Mouse (Mus musculus) layer of hippocampus, adult 2 months (tissue): ENCODE results near the gene 9530068E07Rik. TPM values are rescaled to one million over a fixed set of nuclear protein-coding genes. Genes with fewer than 3 reads are reported as not detected.

Experiments
- DNase-seq, 2 experiments: peaks; one replicate each; pipeline ENCODE4 v3.0.0; 2022; ENCODE audit warnings: low spot score in 2 of 2
- H3K27ac ChIP-seq: fragments of 200-600 bp; 2 replicates; pipeline ENCODE4 v1.8.1; 2022
- H3K4me3 ChIP-seq: fragments of 200-600 bp; 2 replicates; pipeline ENCODE4 v1.8.1; 2022; ENCODE audit warnings: mild to moderate bottlenecking
- CTCF ChIP-seq: fragments of 200-600 bp; conservative IDR thresholded peaks from 2 replicates; pipeline ENCODE4 v1.8.1; 2022; ENCODE audit warnings: antibody characterized with exemption, mild to moderate bottlenecking, moderate library complexity
- total RNA-seq, 2 experiments: library from RNA; stranded (reverse); gene quantifications; 2 replicates each; pipeline ENCODE4 v1.2.3; 2021

The 9530068E07Rik gene
- total RNA-seq, 2 experiments from 2014 or later = 61.3 to 65.5 TPM

GRCm38 (mm10) chr11:52447242-52447641, 51.0 kb downstream of the 9530068E07Rik start:
- peak; percentile 10 to 24 for DNase-seq
- TF ChIP-seq CTCF = no peak
- Histone ChIP-seq H3K27ac (no peak overlapping the region), H3K4me3 (no peak overlapping the region)

DNA sequence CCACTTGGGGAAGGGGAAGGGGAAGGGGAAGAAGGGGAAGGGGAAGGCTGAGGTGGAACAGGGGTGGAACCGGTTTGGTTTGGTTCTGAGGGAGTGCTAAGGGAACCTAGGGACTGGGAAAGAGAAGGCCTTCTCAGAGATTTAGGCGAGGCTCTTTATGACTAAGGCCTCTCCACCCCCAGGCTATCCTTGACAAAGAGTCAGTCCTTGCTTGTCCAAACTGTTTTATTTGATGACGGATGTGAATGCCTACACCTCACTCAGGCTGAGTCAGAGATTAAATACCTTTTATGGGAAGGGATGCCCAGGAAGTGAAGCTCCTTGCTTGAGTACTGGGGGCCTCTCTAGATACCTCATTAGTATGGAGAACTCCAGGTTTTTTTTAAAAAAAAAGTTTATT, 52.8 kb downstream of the 9530068E07Rik start:
- no peak for TF ChIP-seq CTCF
- H3K4me3 ChIP-seq = no peak overlapping the region
- no peak overlapping the region for H3K27ac ChIP-seq
- no peak for DNase-seq

DNA sequence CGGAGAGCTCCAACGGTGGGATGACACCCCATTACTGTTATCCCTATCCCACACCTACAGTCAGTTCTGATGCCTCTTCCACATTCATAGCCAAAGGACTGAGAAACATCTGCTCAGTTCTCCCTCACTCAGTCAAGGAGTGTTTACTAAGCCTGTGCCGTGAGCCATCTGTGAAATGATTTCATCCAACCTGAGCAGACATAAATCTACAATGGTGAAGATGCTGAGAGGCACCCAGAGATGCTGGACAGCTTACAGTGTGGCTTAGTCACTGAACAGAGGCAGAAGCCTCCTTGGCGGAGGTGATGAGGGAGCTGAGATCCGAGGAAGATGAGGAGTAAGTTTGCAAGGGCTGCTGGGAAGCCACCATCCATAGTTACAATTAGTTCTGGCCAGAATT, 62.1 kb downstream of the 9530068E07Rik start:
- no peak overlapping the region for H3K4me3 ChIP-seq
- DNase-seq = no peak
- no peak for TF ChIP-seq CTCF
- no peak overlapping the region for H3K27ac ChIP-seq

Other genes with a start within 250 kb of the 9530068E07Rik start
- gene Olfr1371, start 182.4 kb upstream of the 9530068E07Rik start, total RNA-seq = not detected
- 100 to 1,000 TPM; 456 to 474 TPM for gene Skp1a, start 164.4 kb upstream of the 9530068E07Rik start, total RNA-seq
- gene Tcf7, start 113.4 kb upstream of the 9530068E07Rik start, total RNA-seq = 1 to 10 TPM; 2.9 TPM
- 100 to 1,000 TPM; 513 to 524 TPM for gene Vdac1, start 35.6 kb upstream of the 9530068E07Rik start, total RNA-seq